Mouse (Mus musculus) midbrain, embryonic 16.5 days (tissue): ENCODE results near the gene Afg3l1. TPM values are rescaled to one million over a fixed set of nuclear protein-coding genes. Genes with fewer than 3 reads are reported as not detected.
"Not testable (repeated sequence)": the region's sequence is repeated elsewhere in the genome, so short reads cannot be mapped to it uniquely, and the experiment has no call there.

Source experiments
- ATAC-seq: fragments of 200-750 bp; cut with Nextera tagmentation; 2 replicates; pipeline ENCODE4 v1.8.0; 2017; ENCODE audit warnings: moderate TSS enrichment
- H3K27ac ChIP-seq: fragments of 300-500 bp; sonication (generic); 2 replicates; pipeline ENCODE4 v1.5.1; 2014; ENCODE audit warnings: mild to moderate bottlenecking, low read length, mixed read lengths
- H3K27me3 ChIP-seq: fragments of 300-500 bp; sonication (generic); 2 replicates; pipeline ENCODE4 v1.6.1; 2014; ENCODE audit warnings: low read depth, low read length, mixed read lengths; ENCODE audit not compliant: control insufficient read depth, insufficient read depth
- H3K36me3 ChIP-seq: fragments of 300-500 bp; sonication (generic); 2 replicates; pipeline ENCODE4 v1.6.1; 2014; ENCODE audit warnings: mild to moderate bottlenecking, low read length, moderate library complexity, mixed read lengths; ENCODE audit not compliant: control insufficient read depth, insufficient read depth
- H3K4me1 ChIP-seq: fragments of 300-500 bp; sonication (generic); 2 replicates; pipeline ENCODE4 v1.6.1; 2014; ENCODE audit warnings: mild to moderate bottlenecking, low read length, mixed read lengths; ENCODE audit not compliant: control insufficient read depth, insufficient read depth
- H3K4me2 ChIP-seq: fragments of 300-500 bp; sonication (generic); 2 replicates; pipeline ENCODE4 v1.6.1; 2014; ENCODE audit warnings: mild to moderate bottlenecking, low read length, mixed read lengths
- H3K4me3 ChIP-seq: fragments of 300-500 bp; sonication (generic); 2 replicates; pipeline ENCODE4 v1.5.1; 2014; ENCODE audit warnings: low read depth, mild to moderate bottlenecking, low read length, moderate library complexity, mixed read lengths
- H3K9ac ChIP-seq: fragments of 300-500 bp; sonication (generic); 2 replicates; pipeline ENCODE4 v1.6.1; 2014; ENCODE audit warnings: low read depth, low read length, mixed read lengths
- H3K9me3 ChIP-seq: fragments of 300-500 bp; sonication (generic); replicated peaks from 2 replicates; pipeline ENCODE4 v1.6.1; 2014; ENCODE audit warnings: mild to moderate bottlenecking, low read length, mixed read lengths; ENCODE audit not compliant: control insufficient read depth, poor library complexity, severe bottlenecking
- WGBS: fragments of 180-500 bp; shearing (Covaris S2); extraction: QIAGEN DNeasy Blood & Tissue Kit; methylation state at CpG from one replicate; pipeline ENCODE4 v1.1.7; 2014; 5-methylcytosine and 5-hydroxymethylcytosine counted together
- polyA plus RNA-seq: library from polyadenylated mRNA; unstranded; fragments of >200 nt; fragmentation: Nextera tagmentation; extraction: Ambion mirVana; gene quantifications from 2 replicates; pipeline ENCODE4 v1.2.1, GENCODE M21; 2015

Afg3l1 gene
- polyA plus RNA-seq, 1 experiment from 2014 or later, result 58.6 TPM

DNA sequence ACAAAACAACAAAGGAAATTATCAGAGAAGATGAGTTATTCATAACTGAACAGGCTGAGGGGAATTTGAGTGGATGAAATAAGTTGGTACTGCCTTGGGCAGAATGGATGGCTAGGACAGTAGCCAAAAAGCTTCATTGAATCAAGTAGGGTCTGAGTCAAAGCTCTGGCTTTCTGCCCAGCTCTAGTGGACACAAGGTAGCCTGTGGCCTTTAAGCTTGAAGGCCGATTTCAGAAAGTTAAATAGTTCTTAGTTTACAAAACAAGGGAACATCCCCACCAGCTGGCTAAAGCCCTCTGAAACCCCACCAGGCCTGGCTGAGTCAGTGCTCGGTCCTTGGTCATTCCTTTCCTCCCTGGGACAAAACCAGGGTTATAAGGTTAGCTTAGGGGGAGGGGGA is 38.9 kb downstream of the Afg3l1 start:
- Histone ChIP-seq H3K27ac (no peak overlapping the region), H3K9me3 (no peaks in the 10 kb centered on the region), H3K4me3 (no peak overlapping the region), H3K4me1 (peaks cover 37% of the 10 kb centered on the region), H3K27me3 (no peaks in the 10 kb centered on the region), H3K36me3 (peaks cover 2% of the 10 kb centered on the region; the same call in 1 of the 2 replicates), H3K9ac (no peak overlapping the region), H3K4me2 (no peak overlapping the region)
- ATAC-seq, result no peak
- 29% methylated on average over 2 of the region's 2 CpGs for WGBS

DNA sequence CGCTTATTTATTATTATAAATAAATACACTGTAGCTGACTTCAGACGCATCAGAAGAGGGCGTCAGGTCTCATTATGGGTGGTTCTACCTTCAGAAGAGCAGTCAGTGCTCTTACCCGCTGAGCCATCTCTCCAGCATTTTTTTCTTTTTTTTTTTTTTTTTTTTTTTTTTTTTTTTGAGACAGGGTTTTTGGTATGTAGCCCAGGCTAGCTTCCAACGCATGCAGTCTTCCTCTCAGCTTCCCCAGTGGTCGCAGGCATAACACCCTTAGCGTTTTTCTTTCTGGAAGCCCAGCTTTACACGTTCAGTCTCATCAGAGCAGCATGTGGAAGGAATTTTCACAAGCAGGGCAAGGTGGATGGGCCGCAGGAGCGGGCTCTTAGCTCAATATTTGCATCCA is 40.5 kb downstream of the Afg3l1 start:
- Histone ChIP-seq H3K4me3 (peak overlapping the region; percentile 79), H3K9ac (peak overlapping the region; percentile 89), H3K27ac (0 out of 2 replicates have a peak overlapping the region, but pooled peaks have one; percentile 34), H3K36me3 (peaks cover 7% of the 10 kb centered on the region), H3K4me2 (peak overlapping the region; percentile 96), H3K4me1 (peaks cover 28% of the 10 kb centered on the region), H3K27me3 (no peaks in the 10 kb centered on the region), H3K9me3 (no peaks in the 10 kb centered on the region)
- no peak for ATAC-seq
- 39% methylated on average over 10 of the region's 10 CpGs for WGBS

DNA sequence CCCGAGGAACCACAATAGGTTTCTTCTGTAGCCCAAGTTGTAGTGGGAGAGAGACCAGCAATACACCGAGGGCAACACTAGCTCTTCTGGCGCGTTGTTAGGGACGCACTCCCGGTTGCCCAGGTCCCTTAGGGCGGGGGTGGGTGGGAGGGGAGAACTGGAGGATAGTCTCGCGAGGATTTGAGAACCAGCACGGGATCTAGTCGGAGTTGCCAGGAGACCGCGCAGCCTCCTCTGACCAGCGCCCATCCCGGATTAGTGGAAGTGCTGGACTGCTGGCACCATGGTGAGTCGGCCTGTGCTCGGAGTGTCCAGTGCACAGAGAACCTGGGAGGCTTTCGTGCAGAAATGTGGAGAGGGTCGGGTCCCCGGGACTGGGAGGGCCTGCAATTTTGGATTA is 41.0 kb downstream of the Afg3l1 start, which contains the start of gene Gas8:
Gene Gas8 (plus strand): TSS at position 168 of the 400 bp plus-strand sequence.
- peaks cover 23% of the 10 kb centered on the region for H3K4me1 ChIP-seq
- peaks cover 12% of the 10 kb centered on the region for H3K36me3 ChIP-seq
- under 1% methylated on average over 19 of the region's 20 CpGs for WGBS

DNA sequence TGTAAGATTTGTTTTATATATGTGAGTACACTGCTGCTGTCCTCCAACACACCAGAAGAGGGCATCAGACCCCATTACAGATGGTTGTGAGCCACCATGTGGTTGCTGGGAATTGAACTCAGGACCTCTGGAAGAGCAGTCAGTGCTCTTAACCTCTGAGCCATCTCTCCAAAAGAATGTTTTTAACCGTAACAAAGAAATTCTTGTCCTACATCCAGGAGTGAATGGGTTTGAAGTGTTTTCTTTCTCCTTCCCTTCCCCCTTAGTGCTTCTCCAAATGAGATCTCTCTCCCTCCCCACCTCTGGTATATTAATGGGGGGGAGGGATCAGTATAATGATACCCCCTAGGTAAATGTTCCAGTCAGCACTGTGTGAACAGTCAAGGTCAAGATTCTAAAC is 42.3 kb downstream of the Afg3l1 start:
- ATAC-seq, H3K27ac ChIP-seq, H3K9me3 ChIP-seq, H3K4me2 ChIP-seq, H3K27me3 ChIP-seq, H3K4me3 ChIP-seq, H3K9ac ChIP-seq: not testable (repeated sequence)
- peaks cover 20% of the 10 kb centered on the region for H3K36me3 ChIP-seq
- H3K4me1 ChIP-seq, result peaks cover 20% of the 10 kb centered on the region
- WGBS, result 95% methylated on average over 1 of the region's 1 CpGs

More for the DNA sequence above, 41.0 kb downstream of the Afg3l1 start, which contains the start of gene Gas8:
- Histone ChIP-seq H3K27ac (peak within 1 kb of the TSS; percentile 43), H3K4me2 (peak within 1 kb of the TSS; percentile 96), H3K27me3 (no peaks in the 10 kb centered on the region), H3K9me3 (no peaks in the 10 kb centered on the region), H3K9ac (peak within 1 kb of the TSS; percentile 89), H3K4me3 (peak within 1 kb of the TSS; percentile 79)
- peak; percentile 89 for ATAC-seq

GRCm38 (mm10) chr8:123527720-123528489 is 50.2 kb downstream of the Afg3l1 start:
- Histone ChIP-seq H3K4me3 (no peak overlapping the region), H3K27me3 (no peaks in the 10 kb centered on the region), H3K9me3 (no peaks in the 10 kb centered on the region), H3K4me1 (no peaks in the 10 kb centered on the region), H3K9ac (no peak overlapping the region), H3K4me2 (no peak overlapping the region), H3K36me3 (peaks cover 64% of the 10 kb centered on the region), H3K27ac (no peak overlapping the region)
- 94% methylated on average over 25 of the region's 25 CpGs for WGBS
- ATAC-seq, result no peak

- Histone ChIP-seq H3K4me3 (no peak overlapping the region), H3K27me3 (no peaks in the 10 kb centered on the region), H3K36me3 (peaks cover 23% of the 10 kb centered on the region), H3K4me2 (no peak overlapping the region), H3K4me1 (no peaks in the 10 kb centered on the region), H3K27ac (no peak overlapping the region), H3K9ac (no peak overlapping the region), H3K9me3 (no peaks in the 10 kb centered on the region)
- ATAC-seq, result no peak
- WGBS, result 89% methylated on average over 9 of the region's 9 CpGs
Observed at GRCm38 (mm10) chr8:123536242-123536989, 58.7 kb downstream of the Afg3l1 start.

GRCm38 (mm10) chr8:123536990-123537380 is 59.3 kb downstream of the Afg3l1 start:
- Histone ChIP-seq H3K4me1 (no peaks in the 10 kb centered on the region), H3K9ac (no peak overlapping the region), H3K36me3 (peaks cover 20% of the 10 kb centered on the region), H3K27ac (no peak overlapping the region), H3K4me2 (no peak overlapping the region), H3K4me3 (no peak overlapping the region), H3K27me3 (no peaks in the 10 kb centered on the region), H3K9me3 (no peaks in the 10 kb centered on the region)
- 24% methylated on average over 10 of the region's 10 CpGs for WGBS
- ATAC-seq, result no peak

DNA sequence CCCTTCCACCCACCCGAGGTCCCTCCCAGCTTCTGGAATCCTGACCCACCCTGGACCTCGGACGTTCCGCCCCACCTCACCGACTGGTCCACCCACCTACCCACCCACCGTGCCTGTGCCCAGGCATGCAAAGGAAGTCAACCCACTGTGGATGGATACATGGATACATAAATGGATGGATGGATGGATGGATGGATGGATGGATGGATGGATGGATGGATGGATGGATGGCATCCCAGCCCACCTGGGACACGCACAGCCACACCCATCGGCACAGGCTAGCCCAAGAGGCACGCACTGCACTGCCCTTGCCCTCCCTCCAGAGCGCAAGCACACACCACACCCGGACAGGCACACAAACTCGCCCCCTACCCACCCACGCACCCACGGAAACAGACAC is 59.9 kb downstream of the Afg3l1 start:
- H3K9me3 ChIP-seq, ATAC-seq, H3K4me3 ChIP-seq, H3K9ac ChIP-seq, H3K4me2 ChIP-seq, H3K27ac ChIP-seq, H3K27me3 ChIP-seq, H3K4me1 ChIP-seq: not testable (repeated sequence)
- 80% methylated on average over 6 of the region's 14 CpGs for WGBS
- H3K36me3 ChIP-seq, result peaks cover 15% of the 10 kb centered on the region
